Mouse (Mus musculus) neural tube, embryonic 15.5 days (tissue): Measurements from ENCODE around the gene Casp7. TPM values are rescaled to one million over a fixed set of nuclear protein-coding genes. Genes with fewer than 3 reads are reported as not detected.
A peak's percentile ranks its signal among the peaks of the same experiment; 100 is the strongest.
"Not testable (repeated sequence)": the region's sequence is repeated elsewhere in the genome, so short reads cannot be mapped to it uniquely, and the experiment has no call there.

ENCODE experiments used
- ATAC-seq: fragments of 200-750 bp; cut with Nextera tagmentation; 2 replicates; pipeline ENCODE4 v1.8.0; 2017; ENCODE audit warnings: mild to moderate bottlenecking, moderate TSS enrichment, moderate library complexity; ENCODE audit not compliant: low FRiP score
- H3K27ac ChIP-seq: fragments of 300-500 bp; sonication (generic); replicated peaks from 2 replicates; pipeline ENCODE4 v1.5.1; 2015; ENCODE audit warnings: mild to moderate bottlenecking, inconsistent platforms
- H3K27me3 ChIP-seq: fragments of 300-500 bp; sonication (generic); replicated peaks from 2 replicates; pipeline ENCODE4 v1.6.1; 2015; ENCODE audit warnings: inconsistent platforms
- H3K36me3 ChIP-seq: fragments of 300-500 bp; sonication (generic); 2 replicates; pipeline ENCODE4 v1.6.1; 2015; ENCODE audit warnings: inconsistent platforms
- H3K4me1 ChIP-seq: fragments of 300-500 bp; sonication (generic); 2 replicates; pipeline ENCODE4 v1.6.1; 2015; ENCODE audit warnings: inconsistent platforms
- H3K4me2 ChIP-seq: fragments of 300-500 bp; sonication (generic); 2 replicates; pipeline ENCODE4 v1.6.1; 2015; ENCODE audit warnings: inconsistent platforms, mild to moderate bottlenecking, moderate library complexity
- H3K4me3 ChIP-seq: fragments of 300-500 bp; sonication (generic); replicated peaks from 2 replicates; pipeline ENCODE4 v1.5.1; 2015; ENCODE audit warnings: mild to moderate bottlenecking, inconsistent platforms
- H3K9ac ChIP-seq: fragments of 300-500 bp; sonication (generic); replicated peaks from 2 replicates; pipeline ENCODE4 v1.6.1; 2015; ENCODE audit warnings: mild to moderate bottlenecking, inconsistent platforms
- H3K9me3 ChIP-seq: fragments of 300-500 bp; sonication (generic); replicated peaks from 2 replicates; pipeline ENCODE4 v1.6.1; 2016; ENCODE audit warnings: inconsistent platforms
- WGBS: fragments of 180-500 bp; shearing (Covaris S2); methylation state at CpG from one replicate; pipeline ENCODE4 v1.1.7; 2015; ENCODE audit warnings: mixed read lengths; 5-methylcytosine and 5-hydroxymethylcytosine counted together
- polyA plus RNA-seq: library from polyadenylated mRNA; unstranded; fragments of >200 nt; fragmentation: Nextera tagmentation; extraction: Ambion mirVana; gene quantifications from 2 replicates; pipeline ENCODE4 v1.2.1, GENCODE M21; 2015

Casp7 gene
- polyA plus RNA-seq, 1 experiment from 2014 or later, result 20.8 TPM

DNA sequence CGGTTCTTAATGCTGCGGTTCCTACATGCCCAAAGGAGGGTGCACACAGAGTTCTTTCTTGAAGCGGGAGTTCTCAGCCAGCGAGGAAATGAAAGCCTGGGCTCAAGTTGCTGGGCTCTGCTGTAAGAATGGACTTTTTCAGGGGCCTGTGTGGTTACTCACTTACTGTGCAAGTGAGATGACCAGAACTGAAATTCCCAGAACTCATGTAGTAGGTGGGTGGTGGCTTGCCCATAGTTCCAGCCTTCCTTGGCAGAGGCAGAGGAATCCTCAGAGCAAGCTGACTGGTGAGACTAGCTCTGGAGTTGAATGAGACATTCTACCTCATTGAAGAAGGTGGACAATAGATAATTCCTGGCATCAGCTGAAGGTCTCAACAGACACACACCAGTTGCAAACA, 8.9 kb downstream of the Casp7 start:
- ATAC-seq, result no peak
- H3K9me3 ChIP-seq, result no peaks in the 10 kb centered on the region
- H3K27me3 ChIP-seq, result peaks cover 8% of the 10 kb centered on the region; the same call in 1 of the 2 replicates
- no peak overlapping the region for H3K27ac ChIP-seq
- no peak overlapping the region for H3K4me3 ChIP-seq
- H3K9ac ChIP-seq, result no peak overlapping the region
- H3K4me2 ChIP-seq, result no peak overlapping the region
- H3K4me1 ChIP-seq, result peaks cover 9% of the 10 kb centered on the region; the same call in 1 of the 2 replicates
- 95% methylated on average over 4 of the region's 4 CpGs for WGBS
- peaks cover 11% of the 10 kb centered on the region; the same call in 1 of the 2 replicates for H3K36me3 ChIP-seq

DNA sequence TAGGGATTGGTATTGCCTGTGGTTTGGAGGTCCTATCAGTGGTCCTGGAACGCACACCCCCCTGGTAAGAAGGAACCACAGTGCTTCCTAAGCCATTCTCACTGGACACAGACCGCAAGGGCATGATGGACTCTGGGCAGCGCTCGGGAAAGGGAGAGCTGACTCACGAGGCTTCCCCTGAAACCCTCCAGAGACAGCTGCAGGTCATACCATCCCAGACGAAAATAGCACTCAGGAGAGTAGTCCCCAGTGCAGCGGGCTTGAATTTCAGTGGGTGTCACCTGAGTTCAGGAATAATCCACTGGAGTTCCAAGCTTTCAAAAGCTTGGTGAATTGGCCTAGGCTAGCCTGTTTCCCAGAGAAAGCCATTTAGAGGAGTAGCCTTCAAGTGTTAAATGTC, 9.7 kb downstream of the Casp7 start:
- Histone ChIP-seq H3K9me3 (no peaks in the 10 kb centered on the region), H3K4me3 (no peak overlapping the region), H3K4me1 (peaks cover 9% of the 10 kb centered on the region; the same call in 1 of the 2 replicates), H3K27me3 (peaks cover 8% of the 10 kb centered on the region; the same call in 1 of the 2 replicates), H3K27ac (no peak overlapping the region), H3K9ac (no peak overlapping the region), H3K36me3 (peaks cover 11% of the 10 kb centered on the region; the same call in 1 of the 2 replicates), H3K4me2 (no peak overlapping the region)
- no peak for ATAC-seq
- 96% methylated on average over 7 of the region's 7 CpGs for WGBS

DNA sequence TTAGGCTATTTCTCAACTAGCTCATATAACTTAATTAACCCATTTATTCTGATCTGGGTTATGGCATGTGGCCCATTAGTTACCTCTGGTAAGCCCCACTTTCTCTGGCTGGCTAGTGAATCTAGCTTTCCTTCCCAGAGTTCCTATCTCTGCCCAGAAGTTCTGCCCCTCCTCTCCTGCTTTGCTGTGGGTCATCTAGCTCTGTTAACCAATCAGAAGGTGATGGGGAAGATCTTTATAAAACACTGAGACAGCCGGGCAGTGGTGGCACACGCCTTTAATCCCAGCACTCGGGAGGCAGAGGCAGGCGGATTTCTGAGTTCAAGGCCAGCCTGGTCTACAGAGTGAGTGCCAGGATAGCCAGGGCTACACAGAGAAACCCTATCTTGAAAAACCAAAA, 13.0 kb downstream of the Casp7 start:
- not testable (repeated sequence) for H3K27me3 ChIP-seq, H3K4me3 ChIP-seq, H3K4me1 ChIP-seq, H3K27ac ChIP-seq, H3K4me2 ChIP-seq, H3K36me3 ChIP-seq, ATAC-seq, H3K9ac ChIP-seq, H3K9me3 ChIP-seq
- 98% methylated on average over 4 of the region's 4 CpGs for WGBS

DNA sequence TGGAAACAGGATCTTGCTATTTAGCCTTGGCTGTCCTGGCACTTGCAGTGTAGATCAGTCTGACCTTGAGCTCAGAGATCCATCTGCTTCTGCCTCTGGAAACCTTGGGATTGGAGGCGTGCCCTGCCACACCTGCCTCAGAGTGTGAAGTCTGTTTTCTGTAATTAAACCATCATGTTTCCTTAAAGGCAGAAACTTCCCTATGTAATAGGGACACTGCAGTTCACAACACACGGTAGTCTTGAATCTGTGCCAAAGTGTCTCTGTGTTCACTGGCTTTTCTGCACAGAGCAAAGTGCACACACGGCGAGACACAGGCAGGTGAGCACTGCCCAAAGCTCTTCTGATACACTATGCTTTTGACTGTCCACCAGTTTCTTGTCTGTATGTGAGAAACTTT, 21.5 kb downstream of the Casp7 start:
- 81% methylated on average over 4 of the region's 4 CpGs for WGBS
- Histone ChIP-seq H3K4me2 (no peak overlapping the region), H3K27me3 (no peaks in the 10 kb centered on the region), H3K27ac (no peak overlapping the region), H3K36me3 (no peaks in the 10 kb centered on the region), H3K4me1 (peaks cover 6% of the 10 kb centered on the region), H3K9me3 (no peaks in the 10 kb centered on the region), H3K9ac (no peak overlapping the region), H3K4me3 (no peak overlapping the region)
- ATAC-seq, result no peak

DNA sequence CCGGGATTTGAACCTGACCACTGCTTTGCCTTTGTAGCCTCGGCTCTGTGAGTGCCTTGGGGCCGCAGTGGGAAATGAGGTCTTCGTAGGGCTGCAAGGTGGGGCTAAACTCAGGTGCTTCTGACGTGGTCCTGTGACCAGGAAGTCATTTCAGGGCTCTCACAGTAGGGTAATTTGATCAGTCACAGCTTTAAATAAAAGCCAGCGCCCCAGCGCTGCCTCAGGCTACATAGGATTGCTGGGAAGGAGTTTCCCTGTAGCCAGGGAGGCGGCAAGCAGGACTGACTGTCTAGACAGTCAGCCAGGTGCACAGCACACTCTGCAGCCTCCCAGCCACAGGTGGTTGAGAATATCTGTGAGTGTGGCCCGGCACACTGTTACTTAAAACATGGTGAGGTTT, 22.5 kb downstream of the Casp7 start:
- H3K4me3 ChIP-seq, result no peak overlapping the region
- no peaks in the 10 kb centered on the region for H3K27me3 ChIP-seq
- H3K9ac ChIP-seq, result no peak overlapping the region
- 67% methylated on average over 9 of the region's 9 CpGs for whole genome bisulfite sequencing
- peaks cover 16% of the 10 kb centered on the region for H3K4me1 ChIP-seq
- no peak overlapping the region for H3K27ac ChIP-seq
- no peak overlapping the region for H3K4me2 ChIP-seq
- H3K9me3 ChIP-seq, result no peaks in the 10 kb centered on the region
- ATAC-seq, result no peak
- no peaks in the 10 kb centered on the region for H3K36me3 ChIP-seq

DNA sequence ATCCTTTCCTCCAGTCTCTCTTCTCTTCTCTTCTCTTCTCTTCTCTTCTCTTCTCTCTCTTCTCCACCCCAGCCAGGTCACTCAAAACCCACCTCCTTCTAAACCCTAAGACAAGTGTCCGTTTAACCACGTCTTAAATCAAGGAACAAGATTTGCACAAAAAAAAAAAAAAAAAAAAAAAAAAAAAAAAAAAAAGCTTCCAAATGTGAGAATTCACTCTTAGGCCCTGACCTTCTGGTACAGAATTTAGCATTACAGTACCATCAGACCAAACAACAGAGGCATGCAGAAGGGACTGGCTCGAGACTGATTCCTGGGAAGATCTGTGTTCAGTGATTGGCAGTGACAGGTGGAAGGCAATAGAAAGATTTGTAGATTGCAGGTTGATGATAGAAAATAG, 23.4 kb downstream of the Casp7 start:
- no peak for ATAC-seq
- H3K27ac ChIP-seq, result no peak overlapping the region
- H3K36me3 ChIP-seq, result no peaks in the 10 kb centered on the region
- H3K4me3 ChIP-seq, result no peak overlapping the region
- H3K4me1 ChIP-seq, result peaks cover 21% of the 10 kb centered on the region
- WGBS, result 90% methylated on average over 3 of the region's 3 CpGs
- no peaks in the 10 kb centered on the region for H3K9me3 ChIP-seq
- no peaks in the 10 kb centered on the region for H3K27me3 ChIP-seq
- H3K4me2 ChIP-seq, result no peak overlapping the region
- H3K9ac ChIP-seq, result no peak overlapping the region

DNA sequence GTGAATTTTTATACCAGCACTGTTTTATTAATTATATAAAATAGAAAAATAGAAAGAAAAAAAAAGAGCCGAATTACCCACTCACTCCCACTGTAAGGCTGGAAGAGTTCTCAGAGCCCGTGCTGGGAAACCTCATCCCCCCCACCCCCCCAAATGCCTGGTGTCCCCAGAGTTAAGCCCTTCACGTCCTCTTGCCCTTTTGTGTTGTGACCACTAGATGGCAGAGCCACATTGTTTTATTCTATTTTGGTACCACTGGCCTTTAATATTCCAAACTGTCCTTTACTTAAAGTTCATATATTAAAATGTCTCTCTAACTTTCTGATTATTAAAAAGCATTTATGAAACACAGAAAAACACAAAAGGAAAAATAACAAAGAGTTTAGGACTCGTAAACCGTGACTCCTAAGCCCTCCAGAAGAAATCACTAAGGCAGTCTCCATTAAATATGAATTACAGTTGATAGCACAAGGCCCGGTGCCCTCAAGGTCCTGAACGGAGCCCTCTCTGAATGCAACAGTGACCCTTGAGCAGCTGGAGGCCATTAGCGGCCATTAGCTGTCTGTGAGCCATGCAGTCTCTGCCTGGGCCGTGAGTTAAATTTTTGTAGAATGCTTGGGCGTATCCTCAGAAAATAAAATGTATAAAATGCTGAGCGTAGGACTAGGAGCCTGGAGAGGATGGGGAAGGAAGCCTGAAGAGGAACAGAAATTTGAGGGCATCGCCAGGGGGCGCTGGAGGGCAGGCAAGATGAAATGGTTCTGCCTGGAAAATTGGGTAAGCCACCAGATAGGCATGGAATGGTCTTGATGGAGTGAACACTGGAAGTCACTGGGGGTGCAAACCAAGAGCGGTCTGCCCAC, 25.8 kb downstream of the Casp7 start:
- Histone ChIP-seq H3K4me3 (no peak overlapping the region), H3K9me3 (no peaks in the 10 kb centered on the region), H3K36me3 (no peaks in the 10 kb centered on the region), H3K27me3 (no peaks in the 10 kb centered on the region), H3K4me1 (peaks cover 28% of the 10 kb centered on the region), H3K4me2 (peak overlapping the region; percentile 32), H3K9ac (no peak overlapping the region; the same call in 1 of the 2 replicates), H3K27ac (0 out of 2 replicates have a peak overlapping the region, but pooled peaks have one; percentile 51)
- 25% methylated on average over 14 of the region's 14 CpGs for WGBS
- peak; percentile 68; the same call in 1 of the 2 replicates for ATAC-seq

DNA sequence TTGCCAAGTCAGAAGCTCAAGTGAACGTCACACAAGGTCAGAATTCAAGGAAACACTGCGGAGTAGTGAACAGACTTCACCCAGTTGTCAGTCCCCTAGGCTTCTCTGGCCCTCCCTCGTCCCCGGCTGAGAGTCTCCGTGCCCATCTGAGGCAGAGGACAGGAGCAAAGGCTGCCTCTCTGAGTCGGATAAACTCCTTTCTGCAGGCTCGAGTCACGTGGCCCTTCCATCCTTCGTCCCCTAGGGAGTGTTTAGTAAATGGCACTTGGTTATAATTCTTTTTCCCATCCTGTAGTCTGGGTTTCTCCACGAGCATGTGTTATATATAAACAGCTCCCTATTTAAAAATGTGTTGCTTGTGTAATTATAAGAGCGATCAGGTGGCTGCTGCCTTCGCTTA, 26.4 kb downstream of the Casp7 start:
- Histone ChIP-seq H3K9ac (no peak overlapping the region; the same call in 1 of the 2 replicates), H3K27ac (0 out of 2 replicates have a peak overlapping the region, but pooled peaks have one; percentile 51), H3K4me1 (peaks cover 28% of the 10 kb centered on the region), H3K4me3 (no peak overlapping the region), H3K4me2 (peak overlapping the region; percentile 32), H3K27me3 (no peaks in the 10 kb centered on the region), H3K9me3 (no peaks in the 10 kb centered on the region), H3K36me3 (no peaks in the 10 kb centered on the region)
- 0 out of 2 replicates have a peak, but pooled peaks have one; percentile 13 for ATAC-seq
- 44% methylated on average over 12 of the region's 12 CpGs for WGBS

DNA sequence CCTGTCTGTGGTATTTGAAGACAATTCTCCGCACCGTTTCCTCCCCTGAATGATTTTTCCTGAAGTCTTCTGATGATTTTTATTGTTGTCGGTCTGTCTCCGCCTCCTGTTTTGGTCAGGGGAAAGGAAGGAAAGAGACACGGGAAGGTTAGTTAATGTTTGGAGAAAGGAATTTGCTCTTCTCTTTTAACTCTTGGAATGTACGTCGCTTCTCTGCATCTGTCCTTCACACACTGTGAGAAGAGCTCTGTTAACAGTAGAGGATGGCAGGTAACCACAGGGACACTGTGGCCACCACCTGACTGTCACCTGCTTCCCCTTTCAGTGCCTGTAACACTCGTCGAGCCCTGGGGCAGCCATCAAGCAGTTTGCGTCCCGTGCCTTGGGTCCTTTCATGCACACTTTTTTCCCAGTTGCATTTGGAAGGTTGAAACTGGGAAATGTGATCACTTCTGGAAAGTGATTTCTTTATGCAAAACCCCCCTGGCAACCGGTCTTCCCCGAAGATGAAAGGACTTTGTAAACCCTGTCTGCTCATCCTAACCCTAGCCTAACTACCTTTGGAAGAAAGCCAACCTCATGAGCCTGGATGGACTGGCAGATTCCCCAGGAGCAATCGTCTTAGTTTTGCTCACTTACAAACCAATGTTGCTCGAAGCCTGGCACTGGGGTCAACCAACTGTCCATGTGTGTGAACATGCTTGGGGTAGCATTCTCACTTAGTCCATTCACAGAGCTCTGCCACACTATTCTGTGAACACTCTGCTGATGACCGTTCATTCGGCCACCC, 27.9 kb downstream of the Casp7 start:
- Histone ChIP-seq H3K4me3 (no peak overlapping the region), H3K9ac (no peak overlapping the region), H3K27me3 (no peaks in the 10 kb centered on the region), H3K4me2 (no peak overlapping the region), H3K27ac (no peak overlapping the region), H3K4me1 (peaks cover 28% of the 10 kb centered on the region), H3K36me3 (no peaks in the 10 kb centered on the region), H3K9me3 (no peaks in the 10 kb centered on the region)
- ATAC-seq, result no peak
- WGBS, result 72% methylated on average over 17 of the region's 17 CpGs

DNA sequence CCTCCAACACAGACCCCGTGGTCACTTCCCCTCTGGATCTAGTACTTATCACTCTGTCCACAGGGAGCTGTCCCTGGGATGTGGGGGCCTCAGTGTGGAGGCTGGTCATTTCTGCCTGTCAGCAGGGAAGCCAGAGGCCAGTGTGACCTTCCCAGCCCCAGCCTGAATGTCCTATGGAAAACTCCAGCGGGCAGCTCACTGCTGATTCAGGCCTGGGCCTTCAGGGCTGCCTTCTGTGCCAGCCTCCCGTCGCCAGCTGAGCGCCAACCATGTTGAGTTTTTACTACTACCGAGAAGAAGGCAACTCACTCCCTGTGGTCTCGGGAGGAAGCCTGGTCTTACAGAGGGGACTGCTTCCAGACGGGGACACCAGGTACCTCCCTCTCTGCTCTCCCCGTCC, 28.6 kb downstream of the Casp7 start:
- Histone ChIP-seq H3K36me3 (no peaks in the 10 kb centered on the region), H3K27me3 (no peaks in the 10 kb centered on the region), H3K9ac (no peak overlapping the region), H3K9me3 (no peaks in the 10 kb centered on the region), H3K27ac (peak overlapping the region; percentile 37; the same call in 1 of the 2 replicates), H3K4me1 (peaks cover 28% of the 10 kb centered on the region), H3K4me2 (no peak overlapping the region), H3K4me3 (no peak overlapping the region)
- no peak for ATAC-seq
- WGBS, result 57% methylated on average over 9 of the region's 9 CpGs

DNA sequence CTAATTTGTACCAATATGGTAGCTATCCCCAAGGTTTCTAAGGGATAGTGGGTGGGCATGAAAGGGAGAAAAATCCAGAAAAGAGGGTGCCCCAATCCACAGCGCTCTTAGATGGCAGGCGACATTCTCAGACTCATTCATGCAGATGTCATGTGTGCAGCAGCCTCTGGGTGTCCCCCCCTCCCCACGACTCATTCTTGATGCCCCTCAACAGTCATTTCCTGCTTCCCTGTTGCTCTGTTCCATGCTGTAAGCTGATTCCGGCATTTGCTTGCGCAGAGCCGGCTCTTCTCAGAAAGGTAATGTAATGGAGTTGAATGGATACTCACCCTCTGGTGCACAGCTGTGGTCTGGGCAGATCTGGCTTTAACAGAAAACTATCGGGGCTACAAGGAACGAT, 33.4 kb downstream of the Casp7 start:
- H3K4me1 ChIP-seq, result peaks cover 7% of the 10 kb centered on the region
- H3K4me3 ChIP-seq, result no peak overlapping the region
- no peak overlapping the region for H3K9ac ChIP-seq
- no peak overlapping the region for H3K4me2 ChIP-seq
- no peaks in the 10 kb centered on the region for H3K9me3 ChIP-seq
- WGBS, result 72% methylated on average over 8 of the region's 8 CpGs
- no peaks in the 10 kb centered on the region for H3K27me3 ChIP-seq
- ATAC-seq, result no peak
- no peak overlapping the region for H3K27ac ChIP-seq
- H3K36me3 ChIP-seq, result no peaks in the 10 kb centered on the region; the same call in 1 of the 2 replicates
